Mouse (Mus musculus) spleen, embryonic (tissue): ENCODE measurements around the gene Pipox.

ENCODE experiments used
- CTCF ChIA-PET: fragments of 350-600 bp; sonication (Branson Sonifier 250); formaldehyde crosslinking; loops from one replicate; lab custom pipeline; 2022; lab: Charles Lee

The Pipox gene

DNA sequence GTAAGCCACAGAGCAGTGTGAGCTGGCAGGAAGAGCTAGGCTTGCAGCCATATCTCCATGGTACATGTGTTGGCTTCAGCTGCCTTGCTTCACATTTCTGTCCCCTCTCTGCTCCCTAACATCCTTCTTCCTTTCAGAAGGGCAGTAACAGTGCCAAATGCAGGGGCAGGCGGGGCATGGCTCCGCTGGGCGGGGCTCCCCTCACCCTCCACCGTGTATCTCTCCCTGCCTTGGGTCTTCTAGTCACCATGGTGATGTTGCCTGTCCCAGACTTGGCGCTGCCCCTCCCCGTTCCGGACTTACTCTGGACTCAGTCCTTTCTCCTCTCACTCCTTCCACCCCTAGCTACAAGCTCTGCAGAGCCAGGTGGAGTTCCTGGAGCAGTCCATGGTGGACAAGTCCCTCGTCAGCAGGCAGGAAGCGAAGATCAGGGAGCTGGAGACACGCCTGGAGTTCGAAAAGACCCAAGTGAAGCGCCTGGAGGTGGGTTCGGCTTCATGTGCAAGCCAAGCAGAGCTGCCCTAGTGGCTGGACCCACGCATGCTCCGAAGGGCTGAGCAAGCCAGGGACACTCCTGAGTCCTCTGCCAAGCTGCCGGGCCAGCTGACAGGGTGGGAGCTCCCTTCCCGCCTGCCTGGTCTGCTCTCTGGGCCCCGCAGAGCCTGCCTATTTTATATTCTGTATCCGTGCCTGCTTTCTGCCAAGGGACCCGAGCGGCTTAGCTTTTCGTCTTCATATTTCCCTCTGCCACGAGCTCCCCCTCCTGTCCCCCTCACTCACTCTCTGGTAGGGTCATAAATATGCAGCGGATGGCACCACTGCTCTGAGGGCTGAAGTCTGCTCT lies 43.3 kb downstream of the Pipox start:
- CTCF ChIA-PET: interaction anchor here (0.5 kb wide), 2 partner anchors 13 to 18 kb away, joined by 3 to 5 read pairs; no protein-coding TSS in a partner anchor

- CTCF ChIA-PET: interaction anchor here (0.6 kb wide), 1 partner anchor 1187 kb away, joined by 5 read pairs; no protein-coding TSS in a partner anchor
Observed at GRCm38 (mm10) chr11:77849151-77849550, 44.7 kb downstream of the Pipox start.

DNA sequence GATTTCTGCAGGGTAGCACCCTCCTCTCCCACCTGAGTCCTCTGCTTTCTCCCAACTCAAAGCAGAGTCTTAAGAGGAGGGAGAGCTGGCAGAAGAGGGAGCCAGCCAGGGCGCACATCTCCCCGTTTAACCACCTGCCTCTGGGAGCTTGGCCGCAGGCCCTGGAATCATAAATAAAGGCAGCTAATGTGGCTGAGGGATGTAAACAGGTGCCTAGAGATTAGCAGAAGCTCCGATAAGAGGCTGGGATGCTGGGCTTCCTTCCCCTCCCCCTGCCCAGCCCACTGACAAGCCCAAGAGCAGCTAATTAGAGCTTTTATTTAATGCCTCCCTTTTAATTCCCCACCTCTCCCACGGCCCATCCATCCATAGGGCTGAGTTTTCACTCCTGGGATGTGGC lies 45.8 kb downstream of the Pipox start:
- CTCF ChIA-PET: no interaction called here

DNA sequence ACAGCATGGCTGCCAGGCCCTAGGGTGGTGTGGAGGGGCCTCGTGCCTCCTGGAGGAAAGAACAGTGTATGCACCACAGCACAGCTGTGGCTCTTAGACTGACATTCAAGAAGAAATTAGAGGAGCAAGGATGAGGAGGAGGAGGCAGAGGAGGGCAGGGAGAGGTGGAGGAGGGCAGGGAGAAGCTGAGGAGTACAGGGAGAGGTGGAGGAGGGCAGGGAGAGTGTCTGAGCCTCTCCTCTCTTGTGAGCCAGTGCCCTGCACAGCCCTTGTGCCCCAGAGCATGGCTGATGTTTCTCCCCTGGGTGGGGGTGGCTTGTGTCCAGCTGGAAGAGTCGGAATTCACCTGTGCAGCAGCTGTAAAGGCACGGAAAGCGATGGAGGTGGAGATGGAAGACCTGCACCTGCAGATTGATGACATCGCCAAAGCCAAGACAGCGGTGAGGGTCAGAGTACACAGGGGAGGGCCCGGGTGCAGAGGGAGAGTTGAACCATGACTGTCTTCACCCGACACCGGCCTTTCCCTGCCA lies 46.2 kb downstream of the Pipox start:
- CTCF ChIA-PET: no interaction called here

- CTCF ChIA-PET: no interaction called here
Observed at GRCm38 (mm10) chr11:77843906-77844200, 50.0 kb downstream of the Pipox start.

DNA sequence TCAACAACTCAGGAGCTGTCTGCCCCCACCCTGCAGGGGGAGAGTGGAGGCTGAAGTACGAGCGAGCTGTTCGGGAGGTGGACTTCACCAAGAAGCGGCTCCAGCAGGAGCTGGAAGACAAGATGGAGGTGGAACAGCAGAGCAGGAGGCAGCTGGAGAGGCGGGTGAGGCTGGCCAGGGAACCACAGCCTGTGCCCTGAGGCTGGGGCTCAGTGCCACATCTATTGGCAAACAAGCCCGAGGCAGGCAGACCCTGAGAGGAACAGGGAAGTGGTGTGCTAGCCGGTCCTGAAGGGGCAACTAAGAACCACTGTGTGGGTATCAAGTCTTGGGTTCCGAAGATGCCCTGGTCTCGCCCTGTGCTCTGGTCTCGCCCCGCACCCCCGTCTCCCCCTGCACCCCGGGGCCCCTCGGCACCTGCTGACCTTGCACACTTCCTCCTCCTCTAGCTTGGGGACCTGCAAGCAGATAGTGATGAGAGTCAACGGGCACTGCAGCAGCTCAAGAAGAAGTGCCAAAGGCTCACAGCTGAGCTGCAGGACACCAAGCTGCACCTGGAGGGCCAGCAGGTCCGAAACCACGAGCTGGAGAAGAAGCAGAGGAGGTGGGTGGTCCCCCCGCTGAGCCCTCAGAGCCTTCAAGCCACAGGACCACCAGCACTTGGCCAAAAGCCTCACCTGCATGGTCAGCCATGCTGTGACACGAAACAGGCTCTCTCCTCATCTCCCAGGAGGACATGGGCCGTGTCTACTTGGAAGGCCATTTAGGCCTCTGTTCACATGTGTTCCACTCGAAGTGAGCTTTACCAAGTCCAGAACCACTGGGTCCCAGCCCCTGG lies 50.6 kb downstream of the Pipox start:
- CTCF ChIA-PET: no interaction called here

DNA sequence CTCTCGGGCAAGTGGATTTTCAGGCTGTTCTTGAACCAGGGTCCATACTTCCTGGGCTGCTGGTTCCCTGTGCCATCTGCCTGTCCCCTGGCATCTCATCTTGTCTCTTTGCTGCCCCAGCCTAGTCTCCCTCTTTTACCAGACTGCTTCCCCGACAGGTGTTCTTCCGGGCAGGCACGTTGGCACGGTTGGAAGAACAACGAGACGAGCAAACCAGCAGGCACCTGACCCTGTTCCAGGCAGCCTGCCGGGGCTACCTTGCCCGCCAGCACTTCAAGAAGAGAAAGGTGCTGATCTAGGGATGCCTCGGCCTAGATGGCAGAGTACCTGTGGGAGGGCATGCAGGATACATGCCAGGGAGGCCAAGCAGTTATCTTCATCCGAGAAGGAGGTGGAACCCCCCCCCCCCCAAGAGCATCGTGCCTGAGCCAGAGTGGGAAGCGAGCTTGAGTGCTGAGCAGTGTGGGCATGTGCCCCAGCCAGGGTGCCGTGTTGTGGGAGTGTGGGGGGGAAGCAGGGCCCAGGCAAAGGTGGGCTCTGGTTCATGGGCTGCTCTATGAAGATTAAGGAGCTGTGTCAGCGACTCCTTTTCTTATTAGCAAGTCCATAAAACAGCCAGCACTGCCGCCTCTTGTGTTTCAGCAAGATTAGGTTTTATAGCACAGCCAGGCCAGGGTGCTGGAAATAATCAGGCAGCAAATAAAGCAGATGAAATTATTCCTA lies 53.2 kb downstream of the Pipox start:
- CTCF ChIA-PET: no interaction called here

GRCm38 (mm10) chr11:77837856-77838255 lies 56.0 kb downstream of the Pipox start:
- CTCF ChIA-PET: no interaction called here

DNA sequence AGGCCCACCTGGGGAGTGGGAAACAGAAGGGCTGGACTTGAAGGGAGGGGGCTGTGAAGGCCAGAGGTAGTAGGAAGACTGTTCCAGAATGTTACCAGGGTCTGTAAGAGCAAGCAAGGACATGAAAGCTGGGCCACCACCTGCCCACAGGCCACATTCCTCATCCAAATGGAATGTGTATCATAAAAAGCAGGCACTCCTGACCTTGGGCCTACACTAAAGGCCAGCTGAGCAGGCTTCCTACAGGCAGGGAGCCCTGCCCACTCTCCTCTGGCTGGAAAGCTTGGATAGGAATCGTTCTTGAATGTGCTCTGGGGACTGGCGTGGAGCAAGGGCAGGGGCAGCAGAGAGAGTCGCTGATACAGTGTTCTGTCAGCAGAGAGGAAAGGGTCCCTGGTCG lies 57.1 kb downstream of the Pipox start:
- CTCF ChIA-PET: no interaction called here

DNA sequence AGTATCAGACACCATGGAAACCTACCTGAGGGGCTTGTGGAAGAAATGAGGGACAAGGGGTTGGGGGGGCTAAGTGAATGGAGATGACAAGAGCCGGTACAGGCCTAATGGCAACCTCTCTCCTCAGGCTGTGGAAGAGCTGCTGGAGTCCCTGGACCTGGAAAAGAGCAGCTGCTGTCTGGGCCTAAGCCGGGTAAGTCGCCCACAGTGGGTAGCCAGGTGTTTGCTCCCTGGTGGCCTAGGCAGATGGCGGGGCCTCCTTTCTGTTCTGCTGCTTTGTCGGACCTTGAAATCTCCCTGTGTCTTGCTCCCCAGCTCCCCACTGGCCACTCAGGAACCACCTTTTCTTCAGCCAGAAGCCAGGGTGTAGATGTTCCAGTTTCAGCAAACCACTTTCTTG lies 57.6 kb downstream of the Pipox start:
- CTCF ChIA-PET: no interaction called here

DNA sequence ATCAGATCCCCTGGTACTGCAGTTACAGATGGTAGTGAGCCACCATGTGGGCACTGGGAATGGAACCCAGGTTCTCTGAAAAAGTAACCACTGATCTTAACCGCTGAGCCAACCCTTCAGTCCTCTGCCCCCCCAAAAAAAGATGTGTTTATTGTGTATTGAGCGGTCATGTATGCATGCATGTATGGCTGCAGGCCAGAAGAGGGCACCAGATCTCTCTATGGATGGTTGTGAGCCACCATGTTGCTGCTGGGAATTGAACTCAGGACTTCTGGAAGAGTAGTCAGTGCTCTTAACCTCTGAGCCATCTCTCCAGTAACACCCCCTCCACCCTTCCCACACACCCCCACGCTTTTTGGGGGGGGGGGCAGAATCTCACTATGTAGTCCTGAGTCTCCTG lies 58.8 kb downstream of the Pipox start:
- CTCF ChIA-PET: interaction anchor here (0.6 kb wide), 1 partner anchor 209 kb away, joined by 5 read pairs; no protein-coding TSS in a partner anchor

- CTCF ChIA-PET: no interaction called here
Observed at GRCm38 (mm10) chr11:77832541-77832940, 61.4 kb downstream of the Pipox start.

DNA sequence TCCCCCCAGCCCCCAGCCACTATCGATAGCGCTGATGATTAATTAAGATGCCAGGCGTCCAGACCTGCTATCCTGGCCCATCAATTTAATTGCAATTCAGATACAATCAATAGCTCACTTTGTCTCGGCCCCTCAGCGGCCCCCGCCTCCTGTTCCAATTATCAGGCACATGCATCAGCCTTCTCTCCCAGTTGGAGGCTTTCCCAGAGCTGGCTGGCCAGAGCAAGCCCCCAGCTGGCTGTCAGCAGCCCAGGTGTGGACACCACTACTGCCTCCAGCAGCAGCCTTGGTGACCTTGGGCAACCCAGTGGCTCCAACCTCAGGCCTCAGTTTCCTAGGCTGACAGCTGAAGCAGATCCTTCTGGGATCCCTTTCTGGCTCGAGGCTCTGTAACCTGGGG lies 63.0 kb downstream of the Pipox start:
- CTCF ChIA-PET: interaction anchor here (1.3 kb wide), 1 partner anchor 127 kb away, joined by 7 read pairs; no protein-coding TSS in a partner anchor
